Mouse (Mus musculus) spleen, adult 2 months (tissue): ENCODE data around the gene Ipmk.

Source experiments
- CTCF ChIP-seq: fragments of 200-500 bp; IDR thresholded peaks from 2 replicates; pipeline ENCODE4 v1.5.1; 2011; ENCODE audit warnings: mild to moderate bottlenecking, inconsistent platforms; ENCODE audit not compliant: insufficient read depth, insufficient read length, insufficient replicate concordance; ENCODE audit errors: extremely low read depth
- POLR2A ChIP-seq: fragments of 200-500 bp; IDR thresholded peaks from 2 replicates; pipeline ENCODE4 v1.6.1; 2011; ENCODE audit warnings: low read depth, low read length, inconsistent platforms

DNA sequence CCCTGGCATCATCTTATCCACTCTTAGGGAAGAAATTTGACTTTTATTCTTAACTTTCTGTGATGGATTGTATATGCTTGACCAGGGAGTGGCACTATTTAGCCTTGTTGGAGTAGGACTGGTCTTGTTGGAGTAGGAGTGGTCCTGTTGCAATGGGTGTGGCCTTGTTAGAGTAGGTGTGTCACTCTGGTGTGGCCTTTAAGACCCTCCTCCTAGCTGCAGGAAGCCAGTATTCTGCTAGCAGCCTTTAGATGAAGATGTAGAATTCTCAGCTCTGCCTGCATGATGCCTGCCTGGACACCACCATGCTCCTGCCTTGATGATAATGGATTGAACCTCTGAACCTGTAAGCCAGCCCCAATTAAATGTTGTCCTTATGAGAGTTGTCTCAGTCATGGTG lies 95.5 kb downstream of the Ipmk start:
- TF ChIP-seq POLR2A (no peak), CTCF (no peak)
